Mouse (Mus musculus) forebrain, embryonic 14.5 days (tissue): ENCODE measurements around the gene Dock10. TPM values are rescaled to one million over a fixed set of nuclear protein-coding genes. Genes with fewer than 3 reads are reported as not detected.

Experiments
- ATAC-seq: fragments of 200-750 bp; cut with Nextera tagmentation; 2 replicates; pipeline ENCODE4 v1.8.0; 2017; ENCODE audit warnings: mild to moderate bottlenecking, moderate library complexity
- DNase-seq: peaks from one replicate; pipeline ENCODE4 v3.0.0-alpha.2; 2015; ENCODE audit warnings: low spot score
- H3K27ac ChIP-seq: fragments of 300-500 bp; sonication (generic); 2 replicates; pipeline ENCODE4 v1.5.1; 2014; ENCODE audit warnings: low read depth, mild to moderate bottlenecking, control low read depth, low read length, moderate library complexity
- H3K27me3 ChIP-seq: fragments of 300-500 bp; sonication (generic); replicated peaks from 2 replicates; pipeline ENCODE4 v1.6.1; 2014; ENCODE audit warnings: low read length, control low read depth, mixed read lengths; ENCODE audit not compliant: control insufficient read depth, insufficient read depth
- H3K36me3 ChIP-seq: fragments of 300-500 bp; sonication (generic); 2 replicates; pipeline ENCODE4 v1.6.1; 2014; ENCODE audit warnings: low read length, control low read depth; ENCODE audit not compliant: control insufficient read depth, insufficient read depth
- H3K4me1 ChIP-seq: fragments of 300-500 bp; sonication (generic); 2 replicates; pipeline ENCODE4 v1.6.1; 2014; ENCODE audit warnings: antibody characterized with exemption, low read length, control low read depth; ENCODE audit not compliant: control insufficient read depth, insufficient read depth
- H3K4me2 ChIP-seq: fragments of 300-500 bp; sonication (generic); 2 replicates; pipeline ENCODE4 v1.6.1; 2014; ENCODE audit warnings: mild to moderate bottlenecking, control low read depth, low read length
- H3K4me3 ChIP-seq: fragments of 300-500 bp; sonication (generic); 2 replicates; pipeline ENCODE4 v1.5.1; 2014; ENCODE audit warnings: low read depth, low read length, control low read depth
- H3K9ac ChIP-seq: fragments of 300-500 bp; sonication (generic); 2 replicates; pipeline ENCODE4 v1.6.1; 2014; ENCODE audit warnings: mild to moderate bottlenecking, low read length, control low read depth, moderate library complexity
- H3K9me3 ChIP-seq: fragments of 300-500 bp; sonication (generic); replicated peaks from 2 replicates; pipeline ENCODE4 v1.6.1; 2016; ENCODE audit warnings: low read length, control low read depth, mixed read lengths; ENCODE audit not compliant: control insufficient read depth
- WGBS: fragments of 180-500 bp; shearing (Covaris S2); extraction: QIAGEN DNeasy Blood & Tissue Kit; methylation state at CpG from one replicate; pipeline ENCODE4 v1.1.7; 2014; 5-methylcytosine and 5-hydroxymethylcytosine counted together
- polyA plus RNA-seq: library from polyadenylated mRNA; unstranded; fragments of >200 nt; fragmentation: Nextera tagmentation; extraction: Ambion mirVana; gene quantifications from 2 replicates; pipeline ENCODE4 v1.2.1, GENCODE M21; 2014

The Dock10 gene
- polyA plus RNA-seq, 1 experiment from 2014 or later: 1.6 TPM

- Histone ChIP-seq H3K4me1 (no peaks in the 10 kb centered on the region), H3K9ac (no peak overlapping the region), H3K9me3 (no peaks in the 10 kb centered on the region), H3K27me3 (no peaks in the 10 kb centered on the region), H3K27ac (no peak overlapping the region), H3K4me2 (no peak overlapping the region), H3K36me3 (no peaks in the 10 kb centered on the region), H3K4me3 (no peak overlapping the region)
- ATAC-seq (no peak), DNase-seq (no peak)
- 82% methylated on average over 2 of the region's 2 CpGs for WGBS
Measured at GRCm38 (mm10) chr1:80504757-80505156, 253.6 kb downstream of the Dock10 start.

- no peaks in the 10 kb centered on the region for H3K36me3 ChIP-seq
- no peak overlapping the region for H3K4me3 ChIP-seq
- H3K27me3 ChIP-seq: no peaks in the 10 kb centered on the region
- WGBS: 80% methylated on average over 4 of the region's 4 CpGs
- no peaks in the 10 kb centered on the region for H3K9me3 ChIP-seq
- H3K4me2 ChIP-seq: no peak overlapping the region
- DNase-seq (no peak), ATAC-seq (no peak)
- H3K4me1 ChIP-seq: no peaks in the 10 kb centered on the region
- H3K27ac ChIP-seq: no peak overlapping the region
- H3K9ac ChIP-seq: no peak overlapping the region
Measured at GRCm38 (mm10) chr1:80504081-80504480, 254.2 kb downstream of the Dock10 start.

- Histone ChIP-seq H3K9ac (no peak overlapping the region), H3K36me3 (no peaks in the 10 kb centered on the region), H3K9me3 (no peaks in the 10 kb centered on the region), H3K27ac (no peak overlapping the region), H3K27me3 (no peaks in the 10 kb centered on the region), H3K4me2 (no peak overlapping the region), H3K4me1 (no peaks in the 10 kb centered on the region), H3K4me3 (no peak overlapping the region)
- 81% methylated on average over 9 of the region's 9 CpGs for WGBS
- DNase-seq (peak; percentile 19), ATAC-seq (peak; percentile 10; the same call in 1 of the 2 replicates)
Measured at GRCm38 (mm10) chr1:80502456-80503165, 255.7 kb downstream of the Dock10 start.

- no peaks in the 10 kb centered on the region for H3K9me3 ChIP-seq
- no peak for DNase-seq
- 54% methylated on average over 7 of the region's 7 CpGs for WGBS
- H3K9ac ChIP-seq: no peak overlapping the region
- no peak for ATAC-seq
- no peak overlapping the region for H3K4me2 ChIP-seq
- no peaks in the 10 kb centered on the region for H3K36me3 ChIP-seq
- no peaks in the 10 kb centered on the region for H3K4me1 ChIP-seq
- no peaks in the 10 kb centered on the region for H3K27me3 ChIP-seq
- no peak overlapping the region for H3K27ac ChIP-seq
- H3K4me3 ChIP-seq: no peak overlapping the region
Measured at GRCm38 (mm10) chr1:80499264-80499663, 259.1 kb downstream of the Dock10 start.

- Histone ChIP-seq H3K9me3 (no peaks in the 10 kb centered on the region), H3K4me3 (no peak overlapping the region), H3K27me3 (no peaks in the 10 kb centered on the region), H3K36me3 (no peaks in the 10 kb centered on the region), H3K4me1 (no peaks in the 10 kb centered on the region), H3K9ac (no peak overlapping the region), H3K27ac (no peak overlapping the region), H3K4me2 (no peak overlapping the region)
- ATAC-seq (no peak), DNase-seq (no peak)
- 84% methylated on average over 4 of the region's 4 CpGs for WGBS
Measured at GRCm38 (mm10) chr1:80496360-80496759, 262.0 kb downstream of the Dock10 start.

GRCm38 (mm10) chr1:80483419-80483818, 274.9 kb downstream of the Dock10 start:
- DNase-seq: no peak
- Histone ChIP-seq H3K27ac (no peak overlapping the region), H3K27me3 (no peaks in the 10 kb centered on the region), H3K4me2 (no peak overlapping the region), H3K4me1 (no peaks in the 10 kb centered on the region), H3K4me3 (no peak overlapping the region), H3K9me3 (no peaks in the 10 kb centered on the region), H3K36me3 (no peaks in the 10 kb centered on the region), H3K9ac (no peak overlapping the region)
- ATAC-seq: no peak
- WGBS: 88% methylated on average over 5 of the region's 5 CpGs

GRCm38 (mm10) chr1:80474942-80475341, 283.4 kb downstream of the Dock10 start:
- no peak overlapping the region for H3K4me2 ChIP-seq
- DNase-seq (no peak), ATAC-seq (no peak)
- H3K36me3 ChIP-seq: no peaks in the 10 kb centered on the region
- no peaks in the 10 kb centered on the region for H3K9me3 ChIP-seq
- no peak overlapping the region for H3K9ac ChIP-seq
- 84% methylated on average over 1 of the region's 1 CpGs for WGBS
- H3K4me3 ChIP-seq: no peak overlapping the region
- H3K27ac ChIP-seq: no peak overlapping the region
- H3K27me3 ChIP-seq: no peaks in the 10 kb centered on the region
- H3K4me1 ChIP-seq: no peaks in the 10 kb centered on the region

GRCm38 (mm10) chr1:80472395-80472794, 285.9 kb downstream of the Dock10 start:
- Histone ChIP-seq H3K9me3 (no peaks in the 10 kb centered on the region), H3K4me2 (no peak overlapping the region), H3K9ac (no peak overlapping the region), H3K27ac (no peak overlapping the region), H3K4me3 (no peak overlapping the region), H3K36me3 (no peaks in the 10 kb centered on the region), H3K27me3 (no peaks in the 10 kb centered on the region), H3K4me1 (no peaks in the 10 kb centered on the region)
- 89% methylated on average over 1 of the region's 1 CpGs for WGBS
- ATAC-seq (no peak), DNase-seq (no peak)

- no peaks in the 10 kb centered on the region for H3K9me3 ChIP-seq
- no peak within 1 kb of the TSS for H3K27ac ChIP-seq
- H3K9ac ChIP-seq: no peak within 1 kb of the TSS
- DNase-seq (no peak), ATAC-seq (no peak)
- no peaks in the 10 kb centered on the region for H3K4me1 ChIP-seq
- no peaks in the 10 kb centered on the region for H3K36me3 ChIP-seq
- no peak within 1 kb of the TSS for H3K4me3 ChIP-seq
- no peaks in the 10 kb centered on the region for H3K27me3 ChIP-seq
- 86% methylated on average over 6 of the region's 6 CpGs for WGBS
- no peak within 1 kb of the TSS for H3K4me2 ChIP-seq
Measured at GRCm38 (mm10) chr1:80461348-80461747, 297.0 kb downstream of the Dock10 start, which contains the start of gene Gm45261. TSS of gene Gm45261 (minus strand) at chr1:80461448.
